Mouse (Mus musculus) kidney, adult 18-20 months (tissue): ENCODE results near the gene Scgb2b11.
"Not testable (repeated sequence)": the region's sequence is repeated elsewhere in the genome, so short reads cannot be mapped to it uniquely, and the experiment has no call there.

Source experiments
- DNase-seq: peaks from one replicate; pipeline ENCODE4 v3.0.0; 2021

Scgb2b11 gene

DNA sequence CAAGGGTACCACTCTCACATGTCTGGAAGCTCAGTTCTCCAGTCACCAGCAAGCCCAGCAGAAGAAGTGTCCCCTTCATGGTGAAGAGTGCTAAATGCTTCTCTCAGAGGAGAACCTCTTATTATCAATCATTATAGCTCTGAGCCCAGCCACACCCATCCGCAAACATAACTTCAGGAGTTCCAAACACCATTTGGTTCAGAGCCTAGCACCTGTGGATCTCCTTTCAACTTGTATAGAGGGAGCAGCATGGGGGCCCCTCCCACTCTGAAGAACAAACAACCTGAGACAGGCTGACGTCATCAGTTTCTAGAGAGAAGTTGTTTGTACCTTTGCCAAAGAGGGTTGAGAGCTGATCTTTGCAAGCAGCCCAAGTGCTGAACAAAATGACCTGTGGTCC, at the start of gene Scgb2b11:
Gene Scgb2b11 (minus strand): TSS at position 101 of the 400 bp plus-strand sequence.
- not testable (repeated sequence) for DNase-seq

DNA sequence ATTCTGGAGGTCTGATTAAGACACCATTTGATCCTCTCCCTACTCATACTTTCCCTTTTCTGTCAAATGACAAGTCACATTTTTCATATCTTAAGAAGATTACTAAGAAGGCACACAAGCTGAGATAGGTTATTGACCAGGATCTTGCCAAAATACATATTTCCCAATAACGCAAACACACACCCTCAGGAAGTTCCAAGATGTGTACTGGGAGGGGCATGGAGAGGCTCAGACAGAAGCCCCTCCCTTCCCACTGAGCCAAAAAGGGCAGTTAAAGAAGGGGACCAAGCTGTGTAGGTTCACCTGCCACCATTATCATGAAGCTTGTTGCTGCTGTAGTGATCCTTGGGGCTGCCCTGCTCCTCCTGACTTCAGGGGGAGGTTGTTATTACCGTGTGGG, 11.6 kb upstream of the Scgb2b11 start, which contains the start of gene Scgb1b11:
Gene Scgb1b11 (plus strand): TSS at position 301 of the 400 bp plus-strand sequence.
- not testable (repeated sequence) for DNase-seq
